Mouse (Mus musculus) bone marrow, adult 2 months (tissue): ENCODE measurements around the gene Olfr5.

ENCODE experiments used
- CTCF ChIP-seq: fragments of 200-500 bp; IDR thresholded peaks from 2 replicates; pipeline ENCODE4 v1.5.1; 2011; ENCODE audit warnings: low read length, control low read depth; ENCODE audit not compliant: control insufficient read depth, insufficient read depth
- POLR2A ChIP-seq: fragments of 200-500 bp; IDR thresholded peaks from 2 replicates; pipeline ENCODE4 v1.6.1; 2011; ENCODE audit warnings: low read depth, mild to moderate bottlenecking, control low read depth, low read length, borderline replicate concordance; ENCODE audit not compliant: control insufficient read depth

GRCm38 (mm10) chr7:6526141-6526540 is 39.4 kb upstream of the Olfr5 start:
- TF ChIP-seq CTCF (peak; percentile 41), POLR2A (no peak)
